Mouse (Mus musculus) thymus, postnatal 36 days (tissue): ENCODE measurements at regions not wholly inside any gene's neighbourhood (a gene's known extent, or its start where the extent isn't known, plus 50 kb on each side); places are given as distances from the start of the nearest gene placed in this dataset.

Source experiments
- DNase-seq, 2 experiments: peaks; one replicate each; pipeline ENCODE4 v3.0.0; 2022; ENCODE audit warnings: mixed read lengths in 2 of 2

DNA sequence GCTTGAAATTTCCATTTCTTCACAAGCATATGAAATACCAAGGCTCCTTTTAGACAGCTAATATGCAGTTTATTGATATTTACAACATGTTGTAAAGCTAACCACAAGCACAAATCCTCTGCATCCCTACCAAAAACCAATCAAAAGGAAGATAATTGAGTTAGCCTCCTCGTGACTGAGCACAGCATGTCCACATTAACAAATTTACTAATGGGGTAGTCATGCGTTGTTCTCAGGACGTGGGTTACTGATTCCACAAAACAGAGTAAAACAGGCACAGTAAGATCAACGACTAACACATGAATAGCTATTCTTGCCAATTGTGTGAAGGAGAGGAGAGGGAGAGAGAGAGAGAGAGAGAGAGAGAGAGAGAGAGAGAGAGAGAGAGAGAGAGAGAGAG, 169.3 kb upstream of the Lyplal1 start:
- no peak for DNase-seq

- no peak for DNase-seq
These were observed 161.0 kb upstream of the Lyplal1 start for GRCm38 (mm10) chr1:186277981-186278634.

GRCm38 (mm10) chr1:186271436-186271835, 154.3 kb upstream of the Lyplal1 start:
- no peak for DNase-seq

DNA sequence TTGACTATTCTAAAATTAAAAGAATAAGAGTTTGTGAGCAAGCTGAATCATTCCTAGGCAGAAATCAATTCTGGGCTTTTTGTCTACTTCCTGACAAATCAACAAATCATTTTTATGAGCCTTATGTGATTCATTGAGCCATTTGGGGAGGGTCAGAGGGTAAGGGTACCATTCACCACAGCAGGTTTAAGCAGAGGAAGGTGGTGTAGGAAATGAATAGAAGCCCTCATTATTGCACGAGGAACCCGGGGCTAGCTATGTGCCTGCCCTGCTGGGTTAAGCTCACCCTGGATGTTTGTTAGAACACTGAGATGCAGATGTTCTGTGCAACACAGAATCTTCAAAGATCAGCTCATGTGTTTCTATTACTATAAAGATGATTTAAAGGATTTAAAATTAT, 150.2 kb upstream of the Lyplal1 start:
- DNase-seq: no peak

DNA sequence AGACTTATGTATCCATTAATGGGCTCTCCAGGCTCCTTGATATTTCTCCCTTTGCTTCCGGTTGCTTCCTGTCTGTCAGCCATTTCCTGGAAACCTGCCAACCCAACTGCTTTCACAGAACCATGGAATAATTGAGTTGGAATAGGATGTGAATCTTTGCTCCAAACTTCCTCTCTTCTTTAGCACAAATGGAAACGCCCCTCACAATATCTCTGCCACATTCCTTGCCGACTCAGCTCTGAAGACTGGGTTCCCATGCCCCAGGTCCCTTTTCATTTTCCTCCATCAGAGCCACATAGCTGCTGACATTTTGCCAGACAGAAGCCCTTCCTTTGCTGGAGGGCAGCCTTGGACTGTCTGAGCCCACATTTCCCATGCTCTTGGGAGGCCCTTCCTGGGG, 147.5 kb upstream of the Lyplal1 start:
- no peak for DNase-seq

- no peak for DNase-seq
These were observed 146.8 kb upstream of the Lyplal1 start for GRCm38 (mm10) chr1:186263955-186264354.

GRCm38 (mm10) chr1:186263196-186263595, 146.1 kb upstream of the Lyplal1 start:
- DNase-seq: no peak

DNA sequence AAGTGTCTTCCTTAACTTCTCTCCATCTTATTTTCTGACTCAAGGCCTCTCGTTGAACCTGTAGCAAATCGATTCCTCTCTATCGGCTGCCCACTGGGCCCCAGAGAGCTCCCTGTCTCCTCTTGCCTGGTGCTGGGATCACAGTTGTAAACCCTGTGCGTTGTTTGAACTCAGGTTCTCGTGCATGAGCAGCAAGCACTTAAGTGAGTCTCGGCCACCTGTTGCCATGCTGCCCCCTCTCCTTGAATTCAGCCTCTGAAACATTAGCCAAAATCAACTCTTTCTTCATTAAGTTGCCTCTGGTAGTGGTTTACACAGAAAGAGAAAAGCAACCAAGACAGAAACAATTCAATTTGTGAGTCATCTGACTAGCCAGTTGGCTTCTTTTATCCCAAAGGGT, 144.9 kb upstream of the Lyplal1 start:
- DNase-seq: no peak

DNA sequence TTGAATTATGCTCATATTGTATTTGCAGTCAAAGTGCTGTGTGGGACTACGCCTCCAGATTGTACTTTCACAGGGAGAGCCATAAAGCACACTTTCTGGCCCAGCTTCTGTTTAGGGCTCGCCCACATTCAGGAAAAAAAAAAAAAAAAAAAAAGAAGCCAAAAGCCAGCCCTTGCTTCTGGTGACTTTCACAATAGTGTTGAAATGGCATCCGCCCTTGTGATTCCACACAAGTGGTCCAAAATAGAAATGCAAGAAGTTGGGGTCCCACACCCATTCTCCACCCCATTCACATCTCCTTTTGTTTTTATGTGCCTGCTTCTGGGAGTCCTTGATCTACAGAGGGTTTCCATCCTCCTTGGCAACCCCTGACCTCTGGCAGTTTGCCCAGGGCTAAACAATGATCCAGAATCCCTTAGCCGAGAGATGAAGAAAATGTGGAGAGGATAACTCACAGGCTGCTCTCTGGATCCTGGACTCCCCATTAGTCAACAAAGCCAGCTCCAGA, 144.3 kb upstream of the Lyplal1 start:
- no peak for DNase-seq

DNA sequence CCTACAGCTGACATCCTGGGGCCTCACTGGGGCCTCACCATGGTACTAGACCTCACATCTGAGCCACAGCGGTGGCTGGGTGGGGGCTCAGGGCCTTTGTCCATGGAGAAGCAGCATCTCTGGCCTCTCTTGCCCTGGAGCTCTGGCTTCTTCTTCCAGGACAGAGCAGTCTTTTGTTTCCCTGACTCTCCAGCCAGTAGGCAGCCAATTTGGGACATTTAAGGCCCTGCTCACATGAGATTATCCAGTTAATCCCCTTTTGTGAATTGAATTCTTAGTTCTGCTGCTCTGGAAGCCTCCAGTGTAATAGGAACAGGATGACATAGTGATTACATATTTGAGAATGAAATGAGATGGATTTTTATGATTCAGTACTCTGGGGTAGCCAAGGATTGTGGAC, 140.5 kb upstream of the Lyplal1 start:
- no peak for DNase-seq

DNA sequence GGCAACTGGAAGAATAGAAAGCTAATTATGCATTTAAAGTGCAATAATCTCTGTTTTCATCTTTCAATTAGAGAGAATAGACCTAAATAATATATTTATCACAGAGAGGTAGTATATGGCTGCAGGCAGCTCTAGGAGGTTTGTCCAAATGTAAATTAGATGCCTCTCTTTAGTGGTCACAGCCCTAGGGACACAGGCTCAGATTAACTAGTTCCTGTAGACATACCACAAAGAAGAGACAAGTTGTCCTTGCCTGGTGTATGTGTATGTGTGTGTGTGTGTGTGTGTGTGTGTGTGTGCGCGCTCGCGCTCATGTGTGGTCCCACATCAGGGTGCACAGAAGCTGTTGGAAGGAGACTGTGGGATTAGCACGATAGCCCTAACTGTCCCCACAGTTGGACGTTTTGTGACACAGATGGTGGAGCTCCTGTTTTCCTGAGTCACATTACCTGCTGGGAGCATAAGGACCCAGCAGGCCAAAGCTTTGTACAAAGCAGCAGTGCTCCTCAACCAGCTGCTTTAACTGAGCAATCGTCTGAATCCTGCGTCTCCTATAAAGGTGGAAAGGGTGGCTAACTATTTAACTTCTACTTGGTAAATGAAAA, 138.5 kb upstream of the Lyplal1 start:
- DNase-seq: no peak

DNA sequence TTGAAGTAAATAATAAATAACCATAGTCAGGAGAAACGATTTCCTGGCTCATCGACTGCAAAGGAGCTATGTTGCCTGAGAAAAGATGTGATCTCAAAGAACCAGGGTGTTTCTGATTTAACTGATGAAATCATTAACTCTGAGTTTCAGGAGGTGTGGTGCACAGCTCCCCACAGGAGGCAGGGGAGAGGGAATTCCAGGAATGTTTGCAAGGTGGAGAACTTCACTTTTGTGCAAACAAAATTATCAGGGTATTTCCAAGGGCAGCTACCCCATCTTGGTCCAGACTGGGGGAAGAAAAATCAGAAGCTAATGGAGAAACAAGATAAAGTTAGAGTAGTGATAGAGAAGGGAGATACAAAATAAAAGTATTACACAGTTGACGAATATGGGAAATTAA, 137.4 kb upstream of the Lyplal1 start:
- DNase-seq: no peak

DNA sequence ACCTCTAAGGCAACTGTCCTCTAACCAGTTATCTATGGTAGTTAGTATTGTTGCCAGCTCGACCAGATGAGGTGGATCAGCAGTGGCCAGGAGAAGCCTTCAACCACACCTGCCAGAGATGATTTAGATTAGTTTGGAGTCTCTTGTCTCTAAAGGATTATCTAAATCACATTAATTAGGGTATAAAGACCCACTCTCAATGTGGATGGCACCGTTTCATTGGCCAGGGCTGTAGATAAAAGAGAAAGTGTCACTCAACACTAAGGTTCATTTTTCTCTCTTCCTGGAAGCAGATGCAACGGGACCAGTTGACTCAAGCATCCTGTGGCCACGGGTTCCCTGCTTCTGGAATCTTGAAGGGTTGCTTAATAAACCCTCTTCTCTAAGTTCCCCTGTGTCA, 135.4 kb upstream of the Lyplal1 start:
- no peak for DNase-seq

GRCm38 (mm10) chr1:186250316-186250715, 133.2 kb upstream of the Lyplal1 start:
- no peak for DNase-seq

- no peak for DNase-seq
These were observed 132.1 kb upstream of the Lyplal1 start for GRCm38 (mm10) chr1:186249214-186249613.

GRCm38 (mm10) chr1:186245723-186246440, 128.8 kb upstream of the Lyplal1 start:
- no peak for DNase-seq

GRCm38 (mm10) chr1:186241112-186241511, 124.0 kb upstream of the Lyplal1 start:
- DNase-seq: no peak

- DNase-seq: no peak
These were observed 120.4 kb upstream of the Lyplal1 start for GRCm38 (mm10) chr1:186237556-186237955.

DNA sequence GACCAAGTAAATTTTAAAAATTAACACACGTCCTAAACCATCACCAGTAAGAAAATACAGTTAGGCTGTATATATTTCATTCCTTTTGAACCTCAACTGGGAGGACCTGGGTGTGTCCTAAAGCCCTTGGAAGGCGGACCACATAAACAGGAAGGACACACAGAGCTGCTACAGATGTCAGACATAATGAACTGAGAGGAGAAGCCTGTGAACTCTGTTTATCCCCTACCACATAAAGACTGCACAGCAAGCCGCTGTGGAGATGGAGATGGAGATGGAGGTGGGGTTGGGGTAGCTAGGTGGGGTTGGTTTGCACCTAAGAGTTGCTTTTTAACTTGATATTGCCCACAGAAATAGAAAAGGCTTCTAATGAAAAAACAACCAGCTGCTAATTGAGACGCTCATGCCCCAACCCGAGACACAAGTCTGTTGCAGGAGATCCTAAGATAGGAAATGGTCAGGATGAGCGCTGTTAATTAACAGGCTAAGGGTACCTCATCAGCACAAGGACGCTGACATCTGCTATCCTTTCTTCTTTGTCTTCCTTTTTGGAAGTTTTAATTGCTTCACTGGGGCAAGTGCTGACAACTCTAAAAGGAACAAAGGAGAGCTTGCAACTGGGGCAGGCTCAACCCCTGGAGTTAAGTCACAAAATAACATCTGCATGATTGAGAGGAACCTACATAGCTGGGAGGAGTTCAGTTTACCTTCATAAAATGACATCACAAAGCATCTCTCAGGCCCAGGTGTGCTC, 119.3 kb upstream of the Lyplal1 start:
- no peak for DNase-seq

- DNase-seq: no peak
These were observed 117.4 kb upstream of the Lyplal1 start for GRCm38 (mm10) chr1:186234536-186234935.

GRCm38 (mm10) chr1:186230476-186230875, 113.4 kb upstream of the Lyplal1 start:
- no peak for DNase-seq

GRCm38 (mm10) chr1:186229856-186230255, 112.7 kb upstream of the Lyplal1 start:
- no peak for DNase-seq

- DNase-seq: no peak
These were observed 111.3 kb upstream of the Lyplal1 start for GRCm38 (mm10) chr1:186228396-186228795.
